Mouse (Mus musculus): Measurements from ENCODE around the gene Ttc34.

Ttc34 gene

DNA sequence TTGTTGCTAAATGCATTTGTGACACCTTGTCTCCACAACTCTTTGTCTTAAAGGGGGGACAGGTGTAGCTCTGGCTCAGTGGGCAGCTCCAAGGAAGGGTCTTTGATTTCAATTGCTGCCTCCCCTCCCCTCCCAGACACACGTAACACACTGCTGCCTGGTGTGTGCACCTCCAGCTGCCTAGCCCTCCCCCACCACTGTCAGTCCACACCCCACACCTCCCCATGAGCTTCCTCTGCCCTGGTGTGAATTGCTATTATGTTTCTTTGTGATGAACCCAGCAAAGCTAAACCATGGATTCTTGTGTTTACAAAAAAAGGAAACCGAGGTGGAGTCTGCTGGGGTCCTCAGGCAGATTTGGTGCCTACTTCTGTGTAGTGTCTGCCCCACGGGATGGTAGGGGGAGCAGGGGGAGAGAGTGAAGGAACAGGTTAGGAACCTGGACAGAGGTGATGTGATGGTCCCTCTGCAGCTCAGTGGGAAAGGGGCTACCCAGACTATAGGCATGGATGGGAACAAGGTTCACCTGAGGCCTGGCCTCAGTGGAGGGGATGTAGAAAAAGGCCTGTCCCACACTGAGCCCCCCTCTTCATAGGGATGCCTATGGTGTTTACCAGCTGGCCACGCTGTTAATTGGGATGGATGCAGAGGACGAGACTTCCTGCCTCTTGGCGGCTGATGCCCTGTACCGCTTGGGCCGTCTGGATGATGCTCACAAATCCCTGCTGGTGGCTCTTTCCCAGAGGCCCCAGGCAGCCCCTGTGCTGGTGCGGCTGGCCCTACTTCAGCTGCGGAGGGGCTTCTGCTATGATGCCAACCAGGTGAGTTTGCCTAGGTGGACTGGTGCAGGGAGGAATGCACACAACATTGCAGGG lies 20.3 kb downstream of the Ttc34 start:
- DNase-seq (ENCODE audit: low spot score): no peak

DNA sequence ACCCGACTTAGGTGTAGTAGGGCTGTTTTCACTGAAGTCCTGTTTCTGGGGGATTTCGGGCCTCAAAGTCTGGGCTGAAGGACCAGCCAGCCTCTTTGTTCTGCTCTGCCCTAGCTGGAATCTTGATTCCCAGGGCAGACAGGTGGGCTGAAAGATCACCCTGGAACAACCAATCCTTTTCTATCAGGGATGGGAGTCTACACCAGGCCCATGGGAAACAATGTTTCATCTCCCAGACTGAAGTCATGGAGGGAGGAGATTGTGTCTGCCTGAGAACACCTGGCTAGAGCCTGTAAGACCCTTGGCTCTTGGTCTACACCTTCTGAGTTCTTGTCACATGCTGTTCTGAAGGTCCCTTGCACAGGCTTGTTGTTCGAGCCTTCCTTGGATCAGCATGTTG lies 21.3 kb downstream of the Ttc34 start:
- no peak for DNase-seq (ENCODE audit: low spot score)

DNA sequence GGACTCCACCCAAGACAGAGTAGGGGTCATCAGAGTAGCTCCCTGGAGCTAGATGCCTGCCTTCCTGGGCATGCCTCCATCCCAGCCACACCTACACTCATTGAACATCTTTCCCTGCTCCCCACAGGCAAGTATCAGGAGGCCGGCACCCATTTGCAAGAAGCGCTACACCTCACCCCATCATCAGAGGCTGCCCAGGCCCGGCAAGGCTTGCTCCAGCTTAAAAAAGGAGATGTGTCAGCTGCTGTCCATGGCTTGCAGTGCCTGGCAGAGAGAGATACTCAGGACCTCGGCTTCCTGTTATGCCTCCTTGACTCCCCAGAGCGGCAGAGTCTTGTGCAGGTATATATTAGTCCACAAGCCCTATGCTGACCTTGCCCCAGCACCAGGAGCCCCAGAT lies 24.7 kb downstream of the Ttc34 start:
- no peak for DNase-seq (ENCODE audit: low spot score)

DNA sequence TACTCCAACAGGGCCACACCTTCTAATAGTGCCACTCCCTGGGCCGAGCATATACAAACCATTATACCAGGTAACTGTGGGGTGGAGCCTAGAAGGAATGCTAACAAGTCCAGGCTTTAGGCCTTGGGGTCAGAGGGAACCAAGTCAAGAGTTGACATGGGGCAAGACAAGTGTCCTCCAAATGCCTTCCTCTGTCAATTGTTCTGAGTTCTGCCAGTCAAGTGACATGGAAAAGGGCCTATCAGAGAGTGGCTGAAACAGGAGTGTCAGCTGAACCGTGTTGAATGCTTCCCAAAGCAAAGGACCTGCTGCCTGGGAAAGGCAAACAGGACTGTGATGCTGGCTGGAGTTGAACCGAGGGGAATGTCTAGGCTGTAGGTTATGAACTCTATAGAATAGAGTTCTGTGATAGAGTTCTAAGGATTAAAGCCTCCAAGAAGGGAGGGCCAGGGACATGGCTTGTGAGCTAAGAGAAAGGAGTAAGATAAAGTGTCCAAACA lies 26.2 kb downstream of the Ttc34 start:
- DNase-seq (ENCODE audit: low spot score): no peak

DNA sequence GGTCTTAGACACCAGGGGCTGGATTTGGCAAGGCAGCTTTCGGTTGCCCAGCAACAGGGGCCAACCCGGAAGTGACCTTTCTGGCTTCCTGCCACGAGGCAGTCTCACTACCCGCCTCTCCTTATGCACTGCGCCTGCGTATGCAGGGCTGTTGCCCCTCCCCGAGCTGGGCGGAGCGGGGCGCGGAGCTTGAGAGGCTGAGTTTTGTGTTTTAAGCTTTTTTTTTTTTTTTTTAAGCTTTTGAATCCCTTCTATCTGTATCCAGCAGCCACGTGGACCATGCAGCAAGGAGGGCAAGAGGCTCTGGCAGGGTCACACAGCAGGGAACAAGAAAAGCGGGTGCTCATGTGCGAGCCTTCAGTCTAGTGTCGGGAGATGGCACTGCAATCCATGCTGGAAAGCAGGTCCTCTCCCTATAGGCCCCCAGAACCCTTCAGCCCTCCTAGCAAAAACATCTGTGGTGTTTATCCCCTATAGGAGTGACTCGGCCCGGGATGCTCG lies 27.1 kb downstream of the Ttc34 start:
- DNase-seq (ENCODE audit: low spot score): peak; percentile 92

DNA sequence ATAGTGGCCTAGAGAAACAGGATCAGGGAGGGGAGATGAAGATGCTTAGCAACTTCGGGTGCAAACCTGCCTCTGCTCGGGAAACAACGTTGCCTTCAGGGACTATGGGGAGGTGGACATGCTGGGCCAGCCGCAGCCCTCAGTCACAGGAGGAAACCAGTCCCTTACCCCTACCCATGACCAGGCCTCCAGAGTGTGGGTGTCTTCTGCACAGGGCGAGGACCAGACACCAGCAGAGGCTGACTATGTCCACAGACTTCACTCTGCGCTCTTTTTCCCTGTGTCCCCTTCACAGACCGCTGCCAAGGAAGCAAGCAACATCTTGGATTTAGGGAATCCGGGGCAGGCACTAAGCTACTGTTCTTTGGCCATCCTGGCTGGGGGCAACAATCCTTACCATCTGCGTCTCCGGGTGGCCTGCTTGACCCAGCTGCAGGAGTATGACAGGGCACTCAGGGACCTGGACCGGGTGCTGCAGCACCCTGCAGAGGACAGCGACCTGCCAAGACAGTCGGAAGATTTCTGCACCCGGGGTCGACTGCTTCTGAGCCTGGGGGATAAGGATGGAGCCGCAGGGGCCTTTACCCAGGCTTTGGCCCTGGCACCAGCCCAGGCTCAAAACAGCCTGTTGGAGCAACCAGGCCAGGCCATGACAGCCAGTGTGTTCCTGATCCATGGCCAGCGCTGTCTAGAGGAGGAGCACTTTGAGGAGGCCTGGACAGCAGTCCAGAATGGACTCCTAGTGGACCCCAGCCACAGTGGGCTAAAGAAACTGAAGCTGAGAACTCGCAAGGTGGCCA lies 27.9 kb downstream of the Ttc34 start:
- DNase-seq (ENCODE audit: low spot score): no peak

DNA sequence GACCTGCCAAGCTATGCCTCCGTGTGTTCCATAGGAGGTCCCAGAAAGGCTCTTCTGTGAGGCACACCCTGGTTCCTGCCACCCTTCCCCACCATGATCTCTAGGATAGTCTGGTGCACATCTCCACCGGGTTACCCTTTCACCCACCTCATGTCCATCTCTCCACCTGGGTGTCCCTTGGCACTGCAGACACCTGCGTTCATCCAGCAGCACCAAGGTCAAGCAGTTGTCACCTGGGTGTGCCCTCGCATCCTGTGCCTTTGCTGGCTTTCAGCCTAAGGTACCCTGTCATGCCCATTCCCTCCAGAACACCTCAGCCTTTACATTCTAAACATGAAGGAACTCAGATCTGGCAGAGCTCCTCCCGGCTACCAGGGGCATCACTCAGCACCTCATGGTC lies 29.1 kb downstream of the Ttc34 start:
- DNase-seq (ENCODE audit: low spot score): no peak

DNA sequence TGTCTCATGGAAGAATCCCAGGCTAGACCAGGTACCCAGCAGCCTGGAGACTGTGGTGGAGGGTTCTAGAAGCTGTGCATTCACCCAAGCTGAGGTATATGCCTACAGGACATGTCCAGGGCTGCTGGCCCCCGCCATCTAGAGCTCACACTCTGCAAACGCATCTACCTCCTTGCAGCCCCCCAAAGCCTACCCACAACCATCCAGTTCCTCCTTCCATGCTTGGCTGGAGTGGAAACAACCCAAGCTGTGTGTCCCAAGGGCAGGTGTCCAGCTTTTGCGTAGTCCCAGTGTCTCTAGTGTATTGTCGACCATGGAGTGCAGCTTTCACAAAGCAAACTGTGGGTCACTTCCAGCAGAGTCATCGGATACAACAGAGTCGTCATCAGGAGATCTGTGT lies 30.0 kb downstream of the Ttc34 start:
- no peak for DNase-seq (ENCODE audit: low spot score)

DNA sequence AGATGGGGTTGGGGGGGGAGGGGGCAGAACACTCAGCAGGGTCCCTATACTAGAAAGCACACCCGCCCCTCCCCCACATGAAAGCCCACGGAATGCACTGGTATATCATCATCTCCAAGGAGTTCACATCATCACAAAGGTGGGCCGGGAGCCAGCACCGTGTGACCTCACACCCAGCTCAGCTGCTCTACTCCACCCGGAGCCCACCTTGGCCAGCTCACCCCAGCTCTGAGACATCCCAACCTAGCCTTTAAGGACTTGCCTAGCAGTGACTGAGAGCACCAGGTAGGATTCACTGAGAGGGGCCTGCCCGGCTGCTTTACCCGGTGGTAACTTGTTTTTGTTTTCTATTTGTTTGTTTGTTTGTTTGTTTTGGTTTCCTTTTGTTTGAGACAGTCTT lies 32.2 kb downstream of the Ttc34 start, which contains the start of gene Mmel1:
Mmel1 (plus strand) TSS at position 146 of the 400 bp plus-strand sequence.
- DNase-seq (ENCODE audit: low spot score): no peak

DNA sequence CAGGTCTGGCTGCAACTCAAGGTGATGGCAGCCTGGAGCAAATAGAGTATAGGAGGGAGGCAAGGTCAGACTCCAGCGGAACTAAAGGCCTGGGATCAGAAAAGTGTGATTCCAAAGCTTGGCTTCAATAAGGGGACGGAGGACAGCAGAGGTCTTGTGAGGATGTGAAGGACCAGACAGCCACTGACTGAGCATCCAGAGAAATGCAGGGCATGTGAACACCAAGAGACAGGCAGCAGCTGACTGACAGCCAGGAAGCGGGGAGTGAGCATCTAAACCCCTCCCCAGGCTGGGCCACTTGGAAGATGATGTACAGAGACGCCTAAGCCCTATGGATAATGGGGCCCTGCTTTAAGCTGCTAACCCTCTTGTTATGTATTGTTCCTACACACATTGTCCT lies 33.5 kb downstream of the Ttc34 start:
- no peak for DNase-seq (ENCODE audit: low spot score)

DNA sequence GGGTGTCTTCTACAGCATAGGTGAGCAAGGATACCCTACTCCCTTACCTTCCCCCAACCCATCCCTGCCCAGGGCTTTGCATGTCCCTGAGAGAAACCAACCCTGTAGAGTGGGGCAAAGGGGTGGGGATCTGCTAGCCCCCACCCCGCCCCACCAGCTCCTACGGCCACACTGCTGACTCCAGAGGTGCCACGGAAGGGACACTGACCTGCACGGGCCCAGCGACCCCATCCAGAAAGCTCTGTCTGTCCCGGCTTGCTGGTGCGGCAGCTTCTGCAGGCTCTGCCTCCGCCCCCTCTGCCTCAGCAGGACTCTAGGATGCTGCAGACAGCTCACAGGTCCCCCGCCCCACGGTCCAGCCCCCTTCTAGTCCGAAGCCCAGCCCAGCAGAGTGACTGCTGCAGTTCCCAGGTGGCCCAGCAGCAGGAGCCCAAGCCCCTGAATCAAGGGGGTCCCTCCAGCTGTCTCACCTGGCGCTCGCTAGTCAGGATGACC lies 34.5 kb downstream of the Ttc34 start:
- DNase-seq (ENCODE audit: low spot score): no peak

DNA sequence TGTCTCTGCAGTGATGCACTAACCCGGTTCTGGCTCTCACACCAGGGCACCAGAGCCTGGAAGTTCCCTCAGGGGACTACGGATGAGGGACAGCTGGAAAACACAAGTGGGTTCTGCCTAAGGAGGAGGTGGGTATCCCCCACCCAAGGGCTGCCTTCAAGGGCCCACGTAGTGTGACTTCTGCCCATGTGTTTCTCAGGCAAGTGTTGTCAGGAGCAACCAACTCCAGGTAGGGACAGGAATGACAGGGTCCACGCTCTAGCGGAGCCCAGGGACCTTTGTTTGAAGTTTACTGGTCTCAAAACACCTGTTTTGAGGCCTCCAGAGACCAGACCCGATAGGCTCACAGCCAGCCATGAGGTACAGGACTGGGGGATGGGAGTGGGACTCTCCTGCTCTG lies 35.9 kb downstream of the Ttc34 start:
- DNase-seq (ENCODE audit: low spot score): no peak

DNA sequence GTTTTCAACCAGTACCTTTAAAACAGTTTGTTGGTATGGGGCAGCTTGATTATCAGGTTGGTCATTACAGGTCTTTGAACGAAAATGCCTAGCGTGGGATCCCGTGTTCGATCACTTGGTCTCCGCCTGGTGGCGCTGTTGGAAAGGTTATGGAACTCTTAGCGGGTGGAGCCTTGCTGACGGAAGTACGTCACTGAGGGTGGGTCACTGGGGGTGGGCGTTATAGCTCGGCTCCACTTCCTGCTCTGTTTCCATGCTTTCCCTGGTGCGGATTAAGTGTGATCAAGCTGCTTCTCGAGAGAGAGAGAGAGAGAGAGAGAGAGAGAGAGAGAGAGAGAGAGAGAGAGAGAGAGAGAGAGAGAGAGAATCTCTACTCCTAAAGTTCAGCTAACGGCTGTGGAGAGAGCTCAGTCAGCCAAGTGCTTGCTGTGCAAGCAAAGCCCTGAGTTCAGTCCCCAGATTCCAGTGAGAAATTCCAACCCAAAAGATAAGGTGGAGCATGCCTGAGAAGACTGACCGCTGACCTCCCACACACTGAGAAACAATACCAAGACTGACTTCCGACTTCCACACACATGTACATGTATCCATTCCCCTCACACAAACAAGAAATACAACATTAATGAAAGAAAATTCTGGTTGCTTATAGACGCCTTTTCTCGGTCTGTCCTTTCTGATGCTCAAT lies 40.7 kb downstream of the Ttc34 start:
- peak; percentile 96 for DNase-seq (ENCODE audit: low spot score)

DNA sequence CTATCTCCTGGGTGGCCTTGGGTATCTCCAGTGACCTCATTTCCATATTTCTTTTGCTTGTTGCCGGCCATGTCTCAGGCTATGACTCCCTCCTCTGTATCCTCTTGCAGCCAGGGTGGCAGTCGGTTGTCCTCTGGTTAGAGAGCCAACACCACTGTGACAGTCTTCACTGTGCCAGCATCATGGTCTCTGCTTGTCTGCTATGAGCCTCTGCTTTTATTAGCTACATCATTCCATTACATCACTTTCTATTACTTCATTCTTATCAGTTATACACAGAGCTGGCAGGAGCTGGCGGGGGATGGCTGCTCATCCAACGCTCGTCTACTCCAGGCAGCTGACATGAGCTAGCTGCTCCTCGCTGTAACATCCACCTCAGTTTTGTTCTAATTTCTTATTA lies 43.5 kb downstream of the Ttc34 start:
- no peak for DNase-seq (ENCODE audit: low spot score)

DNA sequence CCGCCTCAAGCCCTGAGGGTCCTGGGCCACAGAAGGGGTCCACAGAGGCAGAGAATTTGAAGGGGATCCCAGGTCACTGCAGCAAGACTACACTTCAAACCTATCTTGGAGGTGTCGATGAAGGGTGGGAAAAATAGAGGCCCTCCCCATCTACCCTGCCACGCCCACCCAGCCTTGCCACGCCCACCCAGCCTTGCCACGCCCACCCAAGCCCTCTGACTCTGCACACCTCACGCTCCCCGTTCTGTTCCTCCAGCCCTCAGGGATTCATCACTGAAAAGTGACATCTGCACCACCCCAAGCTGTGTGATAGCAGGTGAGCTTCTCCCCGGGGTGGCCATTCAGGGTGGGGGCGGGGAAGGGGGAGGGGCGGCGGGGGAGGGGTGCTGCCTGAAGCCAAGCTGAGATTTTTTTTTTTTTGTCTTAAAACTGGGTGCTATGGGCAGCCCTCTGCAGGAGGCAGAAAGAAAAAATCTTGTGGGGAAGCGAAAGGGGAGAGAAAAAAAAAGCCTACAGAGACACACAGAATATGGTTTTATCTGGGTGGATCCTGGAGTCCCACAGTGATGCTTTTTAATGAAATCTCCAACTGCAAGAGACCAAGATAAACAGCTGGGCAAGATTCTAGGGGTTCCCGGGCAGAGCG lies 44.9 kb downstream of the Ttc34 start:
- no peak for DNase-seq (ENCODE audit: low spot score)

DNA sequence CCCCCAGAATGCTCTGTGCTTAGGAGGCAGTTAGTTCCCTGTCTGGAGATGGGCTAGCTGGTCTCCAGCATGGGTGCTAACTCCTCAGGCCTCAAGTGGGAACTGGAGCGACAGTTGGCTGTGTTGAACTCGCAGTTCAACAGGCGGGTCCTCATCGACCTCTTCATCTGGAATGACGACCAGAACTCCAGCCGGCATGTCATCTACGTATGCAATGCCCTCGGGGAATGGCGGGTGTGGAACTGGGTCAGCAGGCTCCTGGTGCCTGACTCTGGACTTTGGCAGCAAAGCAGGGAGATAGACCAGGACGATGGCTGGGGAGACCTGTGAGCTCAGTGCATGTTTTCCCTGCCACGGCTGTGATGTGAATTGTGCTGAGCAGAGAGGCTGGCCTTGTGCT lies 48.2 kb downstream of the Ttc34 start:
- DNase-seq (ENCODE audit: low spot score): no peak

DNA sequence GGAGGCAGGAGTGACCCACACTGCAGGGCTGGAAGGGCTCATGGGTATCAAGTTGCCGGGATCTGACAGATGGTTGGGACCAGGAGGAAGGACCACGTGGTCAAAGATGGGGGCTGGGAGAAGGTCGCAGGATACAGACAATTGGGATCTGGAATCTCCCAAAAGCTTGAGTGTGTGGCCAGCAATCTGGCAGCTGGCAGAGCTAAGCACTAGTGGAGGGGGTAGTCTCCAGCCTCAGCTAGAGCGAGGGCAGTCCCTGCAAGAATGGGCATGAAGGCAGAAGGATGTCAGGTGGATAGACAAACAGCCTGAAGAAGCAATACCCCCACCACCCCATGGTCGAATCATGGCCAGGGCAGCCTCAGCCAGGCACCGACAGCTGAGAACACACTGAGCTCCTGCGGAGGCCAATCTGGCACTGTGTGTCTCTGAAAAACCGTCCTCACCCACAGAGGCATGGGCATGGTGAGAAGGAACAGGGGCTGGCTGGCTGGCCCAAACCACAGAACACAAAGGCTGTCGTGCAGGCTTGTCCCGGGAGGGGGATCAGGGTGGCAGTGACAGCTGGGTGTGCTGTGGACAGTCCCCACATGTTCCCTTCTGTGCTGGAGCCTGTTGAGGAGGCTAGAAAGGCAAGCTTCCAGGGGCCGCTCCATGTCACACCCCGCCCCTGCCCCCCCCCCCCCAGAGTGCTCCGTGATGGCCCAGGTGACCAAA lies 49.8 kb downstream of the Ttc34 start:
- no peak for DNase-seq (ENCODE audit: low spot score)

DNA sequence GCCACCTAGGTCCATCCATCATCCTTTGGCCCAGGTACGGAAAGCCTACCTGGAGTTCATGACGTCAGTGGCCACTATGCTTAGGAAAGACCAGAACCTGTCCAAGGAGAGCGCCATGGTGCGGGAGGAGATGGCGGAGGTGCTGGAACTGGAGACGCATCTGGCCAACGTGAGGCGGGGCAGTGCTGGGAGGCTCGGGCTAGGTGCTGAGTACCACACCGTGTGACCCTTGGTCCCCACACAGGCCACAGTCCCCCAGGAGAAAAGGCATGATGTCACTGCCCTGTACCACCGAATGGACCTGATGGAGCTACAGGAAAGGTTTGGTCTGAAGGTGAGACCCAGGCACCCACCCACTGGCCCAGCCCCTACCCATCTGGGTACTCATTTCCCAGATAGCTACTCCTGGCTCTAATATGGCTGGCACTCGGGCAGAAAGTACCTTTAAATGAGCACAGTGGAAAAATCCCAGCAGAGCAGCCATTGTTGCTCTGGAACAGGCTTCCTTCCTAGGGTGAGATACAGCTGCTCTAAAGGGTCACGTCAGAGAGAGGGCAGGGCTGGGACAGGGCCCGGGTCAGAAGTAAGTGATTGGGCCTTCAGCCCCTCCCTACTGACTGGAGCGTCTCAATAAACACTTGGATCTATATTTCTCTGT lies 50.5 kb downstream of the Ttc34 start:
- DNase-seq (ENCODE audit: low spot score): no peak

DNA sequence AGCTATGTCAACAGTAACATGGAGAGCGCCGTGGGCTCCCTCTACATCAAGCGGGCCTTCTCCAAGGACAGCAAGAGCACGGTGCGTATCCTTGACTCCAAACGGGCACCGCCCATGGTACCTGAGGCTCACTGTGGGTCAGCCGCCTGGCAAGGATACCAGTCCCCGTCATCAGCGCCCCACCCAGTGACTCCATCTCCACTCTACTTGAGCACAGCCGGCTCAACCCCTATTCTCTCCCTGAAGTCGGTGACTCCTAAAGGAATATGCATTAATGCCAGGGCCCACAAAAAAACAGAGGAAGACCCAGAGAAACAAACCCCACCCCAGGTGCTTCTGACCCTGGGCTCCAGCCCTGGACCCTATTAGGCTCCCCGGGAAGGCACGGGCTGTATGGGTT lies 53.6 kb downstream of the Ttc34 start:
- no peak for DNase-seq (ENCODE audit: low spot score)

DNA sequence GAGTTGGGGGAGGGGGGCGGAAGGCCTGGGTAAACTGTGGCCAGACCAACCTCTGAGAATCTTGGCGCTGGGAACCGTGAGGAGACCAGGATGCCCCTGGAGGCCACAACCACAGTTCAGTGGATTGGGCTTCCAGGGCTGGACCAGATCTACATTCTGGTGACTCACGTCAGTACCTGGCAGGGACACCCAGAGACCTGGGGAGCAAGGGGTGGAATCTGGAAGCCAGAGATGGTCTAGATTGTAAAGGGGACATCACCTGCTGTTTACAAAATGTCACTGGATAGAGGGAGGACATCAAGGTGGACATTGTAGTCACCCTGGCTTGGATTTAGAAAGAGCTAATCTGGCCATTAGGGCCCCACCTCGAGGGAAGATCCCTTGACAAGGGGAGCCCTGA lies 58.3 kb downstream of the Ttc34 start:
- no peak for DNase-seq (ENCODE audit: low spot score)

Data from urinary bladder, postnatal 14 days (tissue).